Mouse (Mus musculus) kidney, postnatal 10 days (tissue): ENCODE measurements at regions not wholly inside any gene's neighbourhood (a gene's known extent, or its start where the extent isn't known, plus 50 kb on each side); places are given as distances from the start of the nearest gene placed in this dataset.
A peak's percentile ranks its signal among the peaks of the same experiment; 100 is the strongest.

ENCODE experiments used
- DNase-seq: peaks from one replicate; pipeline ENCODE4 v3.0.0; 2021; ENCODE audit warnings: mixed read lengths

GRCm38 (mm10) chr13:57169621-57170020 lies 273.8 kb upstream of the Trpc7 start:
- no peak for DNase-seq

DNA sequence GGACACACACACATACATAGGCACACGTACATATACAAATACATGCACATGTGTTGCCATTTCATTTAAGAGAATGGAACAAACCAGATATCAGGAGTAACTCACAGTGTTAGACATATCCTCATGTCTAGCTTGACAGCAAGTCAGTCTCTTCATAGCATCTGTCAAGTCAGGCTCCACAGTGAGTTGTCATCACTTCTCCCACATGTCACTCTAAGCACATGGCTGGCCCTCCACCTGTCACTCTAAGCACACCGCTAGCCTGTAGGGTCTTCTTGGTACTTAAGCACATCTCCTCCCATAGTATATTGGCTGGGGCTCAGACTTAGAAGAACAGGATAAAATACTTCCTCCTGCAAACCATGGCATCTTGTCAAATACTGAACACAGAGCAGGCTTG lies 269.6 kb upstream of the Trpc7 start:
- no peak for DNase-seq

DNA sequence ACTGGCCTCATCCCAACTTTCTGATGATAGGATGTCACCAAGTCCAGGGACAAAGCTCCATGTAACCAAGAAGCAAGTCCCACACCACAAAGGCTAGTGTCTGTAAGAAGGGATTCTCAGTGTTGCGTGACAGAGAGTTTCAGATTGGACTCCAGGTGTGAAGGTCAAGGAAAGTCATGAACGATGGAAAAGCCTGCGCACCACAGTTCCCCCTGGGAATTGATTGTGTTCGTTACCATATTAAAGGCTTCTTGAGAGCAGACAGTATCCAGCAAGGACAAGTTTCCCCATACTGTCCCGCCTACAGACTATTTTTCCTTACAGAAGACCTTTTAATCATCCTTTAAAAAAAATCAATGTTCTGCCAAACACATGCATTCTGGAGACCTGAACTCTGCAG lies 257.0 kb upstream of the Trpc7 start:
- no peak for DNase-seq

GRCm38 (mm10) chr13:57147623-57148022 lies 251.8 kb upstream of the Trpc7 start:
- no peak for DNase-seq

DNA sequence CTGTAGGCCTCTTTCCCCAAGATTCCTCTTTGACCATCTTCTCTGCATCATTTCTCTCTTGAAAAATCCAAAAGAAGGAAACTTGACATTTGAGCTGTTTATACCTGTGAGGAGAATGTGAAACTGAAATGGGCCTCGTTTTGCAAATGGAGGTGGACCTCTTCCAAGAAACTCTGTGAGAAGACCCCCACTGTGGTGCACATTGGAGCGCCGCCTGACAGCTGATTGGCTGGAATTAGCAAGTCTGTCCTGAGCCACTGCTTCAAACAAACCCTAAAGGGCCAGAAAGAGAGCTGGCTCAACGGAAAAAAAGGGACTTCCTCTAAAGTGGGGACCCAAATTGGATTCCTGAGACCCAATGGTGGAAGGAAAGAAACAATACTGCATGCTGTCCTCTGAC lies 250.9 kb upstream of the Trpc7 start:
- no peak for DNase-seq

DNA sequence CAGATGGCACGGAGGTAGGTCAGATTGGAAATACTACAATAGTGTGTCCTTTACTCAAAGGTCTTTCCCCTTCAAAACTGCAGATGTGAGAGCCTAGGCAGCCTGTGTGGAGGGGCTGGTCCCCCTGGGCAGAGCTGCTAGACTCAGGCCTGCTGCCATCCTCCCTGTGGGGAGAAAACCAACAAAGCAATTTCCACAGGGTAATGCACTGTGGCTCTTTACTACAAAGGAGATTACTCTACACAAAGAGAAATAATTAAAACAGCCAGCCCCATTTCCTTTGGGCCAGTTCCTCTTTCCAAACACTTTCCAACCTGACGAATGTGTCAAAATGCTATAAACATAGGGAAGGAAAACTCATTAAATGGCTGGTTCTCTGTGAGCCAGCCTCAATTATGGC lies 250.0 kb upstream of the Trpc7 start:
- DNase-seq = no peak

DNA sequence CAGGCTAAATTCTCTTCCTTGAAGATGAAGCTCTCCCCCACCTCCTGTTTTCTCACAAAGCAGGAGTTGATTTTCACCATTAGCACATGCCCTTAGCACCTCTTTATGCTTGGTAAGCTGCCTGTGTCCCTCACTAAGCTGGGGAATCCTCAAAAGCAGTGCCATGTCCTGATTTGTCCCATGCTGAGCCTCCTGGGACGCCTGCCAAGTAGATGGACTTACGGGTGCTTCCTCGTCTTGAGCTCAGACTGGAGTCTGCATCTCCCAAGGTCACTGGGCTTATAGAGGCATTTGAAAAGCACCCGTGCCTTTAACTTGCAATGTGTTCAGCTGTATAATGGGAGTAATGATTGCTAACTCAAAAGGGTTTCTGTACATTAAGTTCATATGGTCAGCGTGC lies 247.1 kb upstream of the Trpc7 start:
- DNase-seq = peak; percentile 25

DNA sequence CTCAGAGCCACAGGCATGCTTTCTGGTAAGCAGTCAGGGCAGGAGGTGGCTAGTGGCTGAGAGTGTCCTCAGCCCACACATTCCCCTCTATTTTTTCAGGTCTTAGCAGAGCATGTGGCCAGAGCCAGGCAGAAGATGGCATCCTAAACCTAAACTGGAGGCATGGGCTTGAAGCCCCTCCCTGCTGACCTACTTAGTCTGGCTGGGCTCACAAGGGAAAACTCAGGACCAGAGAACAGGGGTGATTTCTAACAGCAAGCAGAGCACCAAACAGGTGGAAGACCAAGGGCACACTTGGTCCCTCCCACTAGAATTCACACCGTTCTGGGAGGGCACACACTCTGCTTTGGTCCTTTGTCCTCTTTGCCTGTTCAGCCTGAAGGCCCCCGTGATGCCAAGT lies 246.6 kb upstream of the Trpc7 start:
- no peak for DNase-seq

DNA sequence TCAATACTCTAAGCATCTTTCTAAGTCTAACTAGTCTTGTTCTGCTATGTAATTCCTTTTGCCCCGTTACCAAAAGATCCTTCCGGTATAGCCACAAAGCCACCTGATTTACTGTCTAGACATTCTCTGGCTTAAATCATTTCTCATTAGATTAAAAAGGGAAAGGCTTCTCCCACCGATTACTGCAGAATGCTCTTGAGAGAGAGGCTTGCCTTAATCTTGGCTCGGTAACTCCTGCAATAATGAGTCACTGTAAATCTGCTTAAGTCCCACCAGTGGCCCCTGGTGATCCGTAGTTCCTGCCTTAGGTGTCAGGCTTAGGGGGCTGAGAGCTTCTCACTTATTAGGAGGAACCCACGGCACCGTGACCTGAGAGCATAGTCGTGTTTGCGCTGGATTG lies 220.1 kb upstream of the Trpc7 start:
- no peak for DNase-seq

DNA sequence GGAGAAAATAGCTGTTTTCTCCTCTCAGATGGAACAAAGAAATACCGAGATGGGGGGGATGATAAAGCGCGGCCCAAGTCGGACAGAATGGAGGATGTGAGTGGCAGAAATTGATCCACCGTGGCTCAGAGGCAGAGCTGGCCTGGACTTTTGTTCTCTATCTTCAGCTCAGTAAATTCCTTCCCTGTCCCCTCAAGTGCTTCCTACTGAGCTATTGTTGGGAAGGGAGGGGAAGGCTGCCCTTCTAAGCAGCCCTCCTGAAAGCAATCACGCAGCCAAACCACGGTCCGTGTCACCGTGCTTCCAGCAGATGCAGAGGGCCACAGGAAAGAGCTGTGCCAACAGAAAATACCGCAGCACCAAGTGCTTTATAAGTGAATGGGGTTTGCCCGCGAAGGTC lies 212.2 kb upstream of the Trpc7 start:
- no peak for DNase-seq

DNA sequence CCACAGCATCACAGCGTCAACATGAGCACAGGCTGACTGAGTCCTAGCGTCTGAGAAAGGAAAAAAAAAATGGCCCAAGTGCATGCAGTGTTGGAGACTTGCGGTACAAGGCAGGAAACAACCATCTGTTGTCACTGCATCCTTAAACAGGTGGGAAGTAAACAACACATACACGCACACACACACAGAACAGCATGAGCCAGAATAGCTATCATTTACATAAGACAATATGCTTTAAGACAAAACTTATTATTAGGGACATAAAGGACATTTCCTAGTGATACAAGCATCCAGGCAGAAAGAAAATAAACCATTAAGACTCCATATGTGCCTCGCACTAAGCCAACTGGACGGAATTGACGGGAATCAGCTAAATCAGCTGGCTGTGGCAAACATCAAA lies 203.8 kb upstream of the Trpc7 start:
- no peak for DNase-seq

GRCm38 (mm10) chr13:57091886-57092285 lies 196.1 kb upstream of the Trpc7 start:
- no peak for DNase-seq

DNA sequence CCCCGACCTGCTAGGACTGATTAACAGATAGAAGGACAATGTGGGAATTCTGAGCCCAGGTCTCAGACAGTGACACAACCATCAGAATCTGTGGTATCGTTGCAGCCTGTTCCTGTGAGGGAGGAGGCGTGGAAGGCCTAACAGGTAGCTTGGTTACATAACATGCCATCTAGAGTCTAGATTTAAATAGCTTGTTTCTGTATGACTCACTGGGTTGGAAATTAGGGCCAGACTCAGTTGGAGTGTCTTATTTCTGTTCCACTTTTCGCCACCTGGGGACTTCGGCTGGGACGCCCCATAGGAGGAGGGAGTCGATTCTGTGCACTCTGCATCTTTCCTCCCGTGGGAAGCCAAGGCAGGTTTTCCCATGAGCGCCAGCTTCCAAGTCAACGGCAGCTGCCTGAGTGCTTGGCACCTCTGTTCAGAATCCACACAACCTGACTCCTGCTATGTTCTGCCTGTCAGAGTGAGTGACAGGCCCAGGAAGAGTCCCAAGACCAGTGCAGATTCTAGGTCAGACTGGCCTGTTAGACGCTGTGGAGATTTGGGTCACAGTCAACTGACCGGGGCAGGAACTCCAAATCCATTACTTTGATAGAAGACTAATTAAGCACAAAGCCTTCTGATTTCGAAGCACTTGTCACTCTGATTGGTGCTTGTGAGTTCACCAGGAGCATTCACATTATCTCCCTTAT lies 193.7 kb upstream of the Trpc7 start:
- no peak for DNase-seq

DNA sequence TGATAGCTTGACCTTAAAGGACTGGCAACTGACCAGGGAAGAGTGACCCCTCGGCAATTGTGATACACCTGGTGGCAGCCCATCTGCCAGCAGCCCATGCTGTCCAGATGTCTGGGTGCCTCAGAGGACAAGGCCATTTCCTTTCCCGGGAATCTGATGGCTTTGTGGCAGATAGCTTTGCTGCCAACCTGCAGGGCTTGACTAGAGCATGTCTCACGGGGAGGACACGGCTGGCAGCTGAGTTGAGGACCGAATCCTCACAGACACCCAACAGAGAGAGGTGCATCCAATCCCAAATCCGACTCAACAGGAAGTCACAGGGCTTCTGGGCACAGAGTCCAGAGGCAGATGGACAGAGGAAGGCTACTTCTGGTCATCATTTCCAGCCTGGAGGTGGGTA lies 192.2 kb upstream of the Trpc7 start:
- DNase-seq = no peak

DNA sequence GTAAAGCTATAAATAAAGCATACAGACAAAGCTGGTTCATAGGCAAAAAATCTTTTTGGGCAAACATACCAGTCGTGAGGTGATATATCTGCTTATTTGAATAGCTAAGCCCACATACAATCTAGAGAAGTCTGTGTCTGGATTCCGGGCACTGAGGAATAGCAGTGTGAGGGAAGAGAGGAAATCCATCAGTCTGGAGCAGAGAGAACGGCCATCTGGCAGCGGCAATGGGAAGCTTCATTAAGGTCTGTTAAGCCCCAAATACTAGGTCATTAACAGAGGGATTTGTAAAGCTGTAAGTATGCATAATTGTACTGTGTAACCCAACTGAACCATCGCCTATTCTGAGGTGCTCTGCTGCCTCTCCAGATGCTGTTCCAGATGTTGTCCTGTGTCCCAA lies 191.6 kb upstream of the Trpc7 start:
- DNase-seq = no peak

- no peak for DNase-seq
These were observed 188.0 kb upstream of the Trpc7 start for GRCm38 (mm10) chr13:57083751-57084150.

- no peak for DNase-seq
These were observed 174.7 kb upstream of the Trpc7 start for GRCm38 (mm10) chr13:57070479-57070878.

- no peak for DNase-seq
These were observed 165.9 kb upstream of the Trpc7 start for GRCm38 (mm10) chr13:57061656-57062055.

GRCm38 (mm10) chr13:57061074-57061473 lies 165.3 kb upstream of the Trpc7 start:
- DNase-seq = peak; percentile 12

- no peak for DNase-seq
These were observed 161.0 kb upstream of the Trpc7 start for GRCm38 (mm10) chr13:57056786-57057185.

- DNase-seq = no peak
These were observed 159.8 kb upstream of the Trpc7 start for GRCm38 (mm10) chr13:57055409-57056195.

GRCm38 (mm10) chr13:57053361-57053760 lies 157.6 kb upstream of the Trpc7 start:
- DNase-seq = no peak

- DNase-seq = peak; percentile 81
These were observed 150.3 kb upstream of the Trpc7 start for GRCm38 (mm10) chr13:57046130-57046529.

DNA sequence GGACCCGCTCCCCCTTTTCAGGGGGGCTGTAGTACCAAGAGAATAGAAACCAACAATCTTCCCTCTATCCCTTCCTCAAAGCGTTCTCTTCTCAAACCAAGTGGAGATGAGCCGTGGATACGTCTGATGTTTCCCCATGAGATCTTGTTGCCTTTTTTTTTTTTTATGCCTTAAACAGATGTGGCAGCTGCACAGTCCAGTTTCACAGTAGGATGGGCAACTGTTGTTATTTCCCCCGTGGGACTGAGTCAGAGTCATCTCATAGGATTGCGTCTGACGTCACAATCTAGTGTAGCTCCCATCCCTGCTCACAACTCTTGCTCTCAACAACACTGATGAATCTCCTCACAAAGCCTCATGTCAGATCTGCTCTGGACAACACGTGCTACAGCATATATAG lies 148.7 kb upstream of the Trpc7 start:
- no peak for DNase-seq
